Mouse (Mus musculus): ENCODE measurements at regions not wholly inside any gene's neighbourhood (a gene's known extent, or its start where the extent isn't known, plus 50 kb on each side); places are given as distances from the start of the nearest gene placed in this dataset.

DNA sequence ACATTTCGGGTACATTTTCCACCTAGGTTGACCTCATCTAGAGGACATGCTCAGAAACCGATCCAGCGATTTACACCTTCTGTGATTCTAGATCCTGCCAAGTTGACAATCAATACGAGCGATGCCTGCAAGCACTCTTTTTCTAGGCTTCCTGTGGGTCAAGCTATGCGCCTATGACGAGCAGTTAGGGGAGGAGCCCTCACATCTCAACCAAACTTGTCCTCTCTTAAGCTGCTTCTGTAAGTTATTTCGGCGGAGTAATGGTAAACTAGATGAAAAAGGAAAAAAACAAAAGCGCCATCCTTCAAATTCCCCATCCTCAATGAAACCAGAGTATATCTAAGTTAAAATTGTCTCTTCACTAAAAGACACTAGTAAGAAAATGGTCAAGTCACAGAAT is 858.5 kb downstream of the Zfp704 start:
- no peaks in the 10 kb centered on the region for H3K4me1 ChIP-seq (ENCODE audit: control insufficient read depth, insufficient read depth, low read length)
- no peak overlapping the region for H3K4me3 ChIP-seq (replicated peaks; ENCODE audit: insufficient read depth, low read depth, low read length)
- H3K27me3 ChIP-seq (ENCODE audit: control insufficient read depth, insufficient read depth, low read length) = no peaks in the 10 kb centered on the region
- no peak overlapping the region for H3K27ac ChIP-seq (ENCODE audit: insufficient read depth, low read length)
- TF ChIP-seq POLR2A (IDR thresholded peaks at IDR 0.05; ENCODE audit: borderline replicate concordance, insufficient read depth, low read length) (no peak), CTCF (IDR thresholded peaks at IDR 0.05; ENCODE audit: borderline replicate concordance, insufficient read depth, low read depth, low read length) (no peak)
- DNase-seq = no peak
- WGBS = 89% methylated on average over 10 of the region's 10 CpGs

DNA sequence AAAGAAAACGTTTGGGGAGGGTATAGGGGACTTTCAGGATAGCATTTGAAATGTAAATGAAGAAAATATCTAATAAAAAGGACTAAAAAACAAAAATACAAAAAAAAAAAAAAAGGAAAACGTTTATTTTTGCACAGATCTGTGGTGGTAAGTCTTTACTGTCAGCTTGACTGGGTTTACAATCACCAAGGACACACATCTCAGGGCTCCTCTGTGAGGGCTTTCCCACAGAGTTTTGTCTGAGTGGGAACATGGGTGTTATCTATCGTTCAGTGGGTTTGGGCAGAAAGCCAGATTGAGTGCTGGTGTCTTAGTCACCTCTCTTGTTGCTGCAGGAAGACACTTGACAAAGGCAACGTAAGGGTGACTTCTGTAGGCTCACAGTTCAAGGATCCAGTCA is 859.0 kb downstream of the Zfp704 start:
- H3K4me3 ChIP-seq (replicated peaks; ENCODE audit: insufficient read depth, low read depth, low read length) = no peak overlapping the region
- WGBS = 60% methylated on average over 4 of the region's 4 CpGs

DNA sequence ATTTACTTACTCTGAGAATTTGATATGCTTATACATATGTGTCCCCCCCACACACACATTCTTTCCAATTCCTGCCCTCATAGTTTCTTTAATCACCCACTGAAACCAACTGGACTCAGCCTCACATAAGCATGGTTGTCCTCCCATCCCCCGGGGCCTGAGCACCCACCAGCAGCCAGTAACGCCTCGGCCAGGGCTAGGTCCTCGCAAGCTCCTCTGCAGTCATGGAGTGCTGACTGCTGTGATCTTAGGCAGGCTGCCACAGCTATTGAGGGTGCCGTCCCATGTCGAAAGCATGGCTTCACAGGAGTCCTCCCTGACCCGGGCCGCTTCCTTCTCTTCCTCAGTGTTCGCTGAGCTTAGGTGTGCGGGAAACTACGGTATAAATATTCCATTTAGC is 859.7 kb downstream of the Zfp704 start:
- H3K27me3 ChIP-seq (ENCODE audit: control insufficient read depth, insufficient read depth, low read length) = no peaks in the 10 kb centered on the region
- TF ChIP-seq POLR2A (IDR thresholded peaks at IDR 0.05; ENCODE audit: borderline replicate concordance, insufficient read depth, low read length) (no peak), CTCF (IDR thresholded peaks at IDR 0.05; ENCODE audit: borderline replicate concordance, insufficient read depth, low read depth, low read length) (no peak)
- 80% methylated on average over 11 of the region's 11 CpGs for WGBS
- no peak overlapping the region for H3K27ac ChIP-seq (ENCODE audit: insufficient read depth, low read length)
- H3K4me1 ChIP-seq (ENCODE audit: control insufficient read depth, insufficient read depth, low read length) = no peaks in the 10 kb centered on the region
- H3K4me3 ChIP-seq (replicated peaks; ENCODE audit: insufficient read depth, low read depth, low read length) = no peak overlapping the region
- DNase-seq = no peak

More for the DNA sequence above, 859.0 kb downstream of the Zfp704 start:
- DNase-seq = no peak
- Histone ChIP-seq H3K27me3 (ENCODE audit: control insufficient read depth, insufficient read depth, low read length) (no peaks in the 10 kb centered on the region), H3K27ac (ENCODE audit: insufficient read depth, low read length) (no peak overlapping the region), H3K4me1 (ENCODE audit: control insufficient read depth, insufficient read depth, low read length) (no peaks in the 10 kb centered on the region)
- TF ChIP-seq POLR2A (IDR thresholded peaks at IDR 0.05; ENCODE audit: borderline replicate concordance, insufficient read depth, low read length) (no peak), CTCF (IDR thresholded peaks at IDR 0.05; ENCODE audit: borderline replicate concordance, insufficient read depth, low read depth, low read length) (no peak)

DNA sequence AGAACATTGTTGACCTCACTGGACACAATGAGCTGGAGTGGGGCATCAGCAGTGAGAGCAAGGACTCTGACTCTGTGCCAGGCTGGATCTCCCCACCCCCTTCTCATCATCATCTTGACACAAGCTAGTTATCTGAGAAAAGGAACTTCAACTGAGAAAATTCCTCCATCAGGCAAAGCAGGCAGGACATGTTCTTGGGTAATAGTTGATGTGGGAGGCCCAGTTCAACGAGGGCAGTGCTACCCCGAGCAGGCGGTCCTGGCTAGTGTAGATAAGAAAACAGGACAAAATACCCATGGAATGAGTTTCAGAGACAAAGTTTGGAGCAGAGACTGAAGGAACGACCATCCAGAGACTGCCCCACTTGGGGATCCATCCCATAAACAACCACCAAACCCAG is 862.7 kb downstream of the Zfp704 start:
- Histone ChIP-seq H3K4me1 (ENCODE audit: control insufficient read depth, insufficient read depth, low read length) (no peaks in the 10 kb centered on the region), H3K4me3 (replicated peaks; ENCODE audit: insufficient read depth, low read depth, low read length) (no peak overlapping the region), H3K27ac (ENCODE audit: insufficient read depth, low read length) (no peak overlapping the region), H3K27me3 (ENCODE audit: control insufficient read depth, insufficient read depth, low read length) (no peaks in the 10 kb centered on the region)
- no peak for TF ChIP-seq POLR2A (IDR thresholded peaks at IDR 0.05; ENCODE audit: borderline replicate concordance, insufficient read depth, low read length)
- no peak for TF ChIP-seq CTCF (IDR thresholded peaks at IDR 0.05; ENCODE audit: borderline replicate concordance, insufficient read depth, low read depth, low read length)
- DNase-seq = no peak
- WGBS = 94% methylated on average over 4 of the region's 4 CpGs

GRCm38 (mm10) chr3:8746677-8747076 is 863.2 kb downstream of the Zfp704 start:
- no peaks in the 10 kb centered on the region for H3K4me1 ChIP-seq (ENCODE audit: control insufficient read depth, insufficient read depth, low read length)

GRCm38 (mm10) chr3:8746037-8746436 is 863.8 kb downstream of the Zfp704 start:
- TF ChIP-seq POLR2A (IDR thresholded peaks at IDR 0.05; ENCODE audit: borderline replicate concordance, insufficient read depth, low read length) = no peak
- no peak for TF ChIP-seq CTCF (IDR thresholded peaks at IDR 0.05; ENCODE audit: borderline replicate concordance, insufficient read depth, low read depth, low read length)
- H3K27me3 ChIP-seq (ENCODE audit: control insufficient read depth, insufficient read depth, low read length) = no peaks in the 10 kb centered on the region
- DNase-seq = no peak
- WGBS = 85% methylated on average over 1 of the region's 1 CpGs
- H3K4me3 ChIP-seq (replicated peaks; ENCODE audit: insufficient read depth, low read depth, low read length) = no peak overlapping the region
- no peaks in the 10 kb centered on the region for H3K4me1 ChIP-seq (ENCODE audit: control insufficient read depth, insufficient read depth, low read length)
- H3K27ac ChIP-seq (ENCODE audit: insufficient read depth, low read length) = no peak overlapping the region

More at GRCm38 (mm10) chr3:8746677-8747076, 863.2 kb downstream of the Zfp704 start:
- 93% methylated on average over 3 of the region's 3 CpGs for WGBS
- no peak for DNase-seq
- no peaks in the 10 kb centered on the region for H3K27me3 ChIP-seq (ENCODE audit: control insufficient read depth, insufficient read depth, low read length)
- no peak for TF ChIP-seq CTCF (IDR thresholded peaks at IDR 0.05; ENCODE audit: borderline replicate concordance, insufficient read depth, low read depth, low read length)
- TF ChIP-seq POLR2A (IDR thresholded peaks at IDR 0.05; ENCODE audit: borderline replicate concordance, insufficient read depth, low read length) = no peak
- H3K4me3 ChIP-seq (replicated peaks; ENCODE audit: insufficient read depth, low read depth, low read length) = no peak overlapping the region
- no peak overlapping the region for H3K27ac ChIP-seq (ENCODE audit: insufficient read depth, low read length)

GRCm38 (mm10) chr3:8744857-8745256 is 865.0 kb downstream of the Zfp704 start:
- no peak for DNase-seq
- no peaks in the 10 kb centered on the region for H3K27me3 ChIP-seq (ENCODE audit: control insufficient read depth, insufficient read depth, low read length)
- 82% methylated on average over 6 of the region's 6 CpGs for WGBS
- no peak for TF ChIP-seq POLR2A (IDR thresholded peaks at IDR 0.05; ENCODE audit: borderline replicate concordance, insufficient read depth, low read length)
- TF ChIP-seq CTCF (IDR thresholded peaks at IDR 0.05; ENCODE audit: borderline replicate concordance, insufficient read depth, low read depth, low read length) = no peak
- no peak overlapping the region for H3K4me3 ChIP-seq (replicated peaks; ENCODE audit: insufficient read depth, low read depth, low read length)
- H3K27ac ChIP-seq (ENCODE audit: insufficient read depth, low read length) = no peak overlapping the region
- H3K4me1 ChIP-seq (ENCODE audit: control insufficient read depth, insufficient read depth, low read length) = no peaks in the 10 kb centered on the region

DNA sequence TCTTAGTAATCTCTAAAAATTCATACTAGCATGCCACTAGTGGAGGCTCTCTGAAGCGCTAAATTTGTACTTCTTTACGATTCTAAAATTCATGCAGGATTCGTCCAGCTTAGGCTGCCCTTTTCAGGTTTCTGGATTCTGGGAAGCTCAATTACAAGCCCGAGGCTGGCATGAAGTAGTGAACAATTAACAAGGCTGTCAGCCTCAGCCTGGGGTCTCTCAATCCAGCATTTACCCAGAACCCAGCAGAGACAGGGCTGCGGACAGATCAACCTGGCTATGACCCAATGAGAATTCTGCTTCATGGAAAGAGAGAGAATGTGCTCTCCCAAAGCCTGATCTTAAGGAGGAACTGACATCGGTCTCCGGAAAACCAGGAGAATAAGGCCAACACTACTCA is 866.2 kb downstream of the Zfp704 start:
- no peak overlapping the region for H3K27ac ChIP-seq (ENCODE audit: insufficient read depth, low read length)
- H3K27me3 ChIP-seq (ENCODE audit: control insufficient read depth, insufficient read depth, low read length) = no peaks in the 10 kb centered on the region
- H3K4me3 ChIP-seq (replicated peaks; ENCODE audit: insufficient read depth, low read depth, low read length) = no peak overlapping the region
- DNase-seq = no peak
- H3K4me1 ChIP-seq (ENCODE audit: control insufficient read depth, insufficient read depth, low read length) = no peaks in the 10 kb centered on the region
- 53% methylated on average over 7 of the region's 7 CpGs for WGBS
- no peak for TF ChIP-seq CTCF (IDR thresholded peaks at IDR 0.05; ENCODE audit: borderline replicate concordance, insufficient read depth, low read depth, low read length)
- no peak for TF ChIP-seq POLR2A (IDR thresholded peaks at IDR 0.05; ENCODE audit: borderline replicate concordance, insufficient read depth, low read length)
